Mouse (Mus musculus): ENCODE measurements around the gene Dcst1. TPM values are rescaled to one million over a fixed set of nuclear protein-coding genes. Genes with fewer than 3 reads are reported as not detected.

Dcst1 gene
- total RNA-seq, 4 experiments from 2014 or later = 0.16 to 0.48 TPM; not detected in 2

- DNase-seq (ENCODE audit: low spot score in 2 of 2) = no peak
Observed at GRCm38 (mm10) chr3:89365486-89366414, 697 bp upstream of the Dcst1 start.

GRCm38 (mm10) chr3:89364631-89365030 is 422 bp downstream of the Dcst1 start:
- no peak for DNase-seq (ENCODE audit: low spot score in 2 of 2)

- DNase-seq (ENCODE audit: low spot score in 2 of 2) = no peak
Observed at GRCm38 (mm10) chr3:89361675-89362074, 3.4 kb downstream of the Dcst1 start, which contains the start of gene Dcst2. Gene Dcst2, plus strand, starts transcription at chr3:89361975.

- no peak for DNase-seq (ENCODE audit: low spot score in 2 of 2)
Observed at GRCm38 (mm10) chr3:89360237-89360636, 4.8 kb downstream of the Dcst1 start.

GRCm38 (mm10) chr3:89359630-89360029 is 5.4 kb downstream of the Dcst1 start:
- no peak for DNase-seq (ENCODE audit: low spot score in 2 of 2)

GRCm38 (mm10) chr3:89356029-89356428 is 9.0 kb downstream of the Dcst1 start:
- no peak for DNase-seq (ENCODE audit: low spot score in 2 of 2)

- no peak for DNase-seq (ENCODE audit: low spot score in 2 of 2)
Observed at GRCm38 (mm10) chr3:89355512-89355902, 9.5 kb downstream of the Dcst1 start.

- peak; percentile 79 to 91 for DNase-seq (ENCODE audit: low spot score in 2 of 2)
Observed at GRCm38 (mm10) chr3:89354816-89355511, 10.1 kb downstream of the Dcst1 start.

GRCm38 (mm10) chr3:89351271-89351670 is 13.8 kb downstream of the Dcst1 start:
- DNase-seq (ENCODE audit: low spot score in 2 of 2) = no peak

- DNase-seq (ENCODE audit: low spot score in 2 of 2) = peak; percentile 86 to 90
Observed at GRCm38 (mm10) chr3:89349869-89350501, 15.1 kb downstream of the Dcst1 start, which contains the start of gene Adam15. Gene Adam15, minus strand, starts transcription at chr3:89349996.

GRCm38 (mm10) chr3:89348911-89349868 is 15.9 kb downstream of the Dcst1 start:
- DNase-seq (ENCODE audit: low spot score in 2 of 2) = no peak

GRCm38 (mm10) chr3:89347916-89348315 is 17.1 kb downstream of the Dcst1 start:
- DNase-seq (ENCODE audit: low spot score in 2 of 2) = no peak

- no peak for DNase-seq (ENCODE audit: low spot score in 2 of 2)
Observed at GRCm38 (mm10) chr3:89346815-89347540, 18.1 kb downstream of the Dcst1 start.

- DNase-seq (ENCODE audit: low spot score in 2 of 2) = no peak
Observed at GRCm38 (mm10) chr3:89343279-89343678, 21.8 kb downstream of the Dcst1 start.

GRCm38 (mm10) chr3:89341794-89342193 is 23.3 kb downstream of the Dcst1 start:
- DNase-seq (ENCODE audit: low spot score in 2 of 2) = no peak

GRCm38 (mm10) chr3:89340465-89340864 is 24.6 kb downstream of the Dcst1 start:
- peak in 1 of 2 experiments; percentile 76 for DNase-seq (ENCODE audit: low spot score in 2 of 2)

- DNase-seq (ENCODE audit: low spot score in 2 of 2) = peak in 1 of 2 experiments; percentile 81
Observed at GRCm38 (mm10) chr3:89339416-89339815, 25.6 kb downstream of the Dcst1 start.

GRCm38 (mm10) chr3:89337721-89338578 is 27.1 kb downstream of the Dcst1 start, which contains the start of gene Efna4:
Gene Efna4, minus strand, starts transcription at chr3:89338028.
- DNase-seq (ENCODE audit: low spot score in 2 of 2) = no peak

All from layer of hippocampus, adult 8-10 months (tissue).